Mouse (Mus musculus) gastrocnemius, postnatal 36 days (tissue): Measurements from ENCODE around the gene Dab1. TPM values are rescaled to one million over a fixed set of nuclear protein-coding genes. Genes with fewer than 3 reads are reported as not detected.

Experiments used
- DNase-seq, 2 experiments: peaks; one replicate each; pipeline ENCODE4 v3.0.0; 2022
- intact Hi-C: fragments of 180-260 bp; cut with DNase I; formaldehyde crosslinking; loops from one replicate; pipeline ENCODE4 v1.15.1; 2025
- total RNA-seq, 2 experiments: library from RNA; stranded (reverse); gene quantifications; 2 replicates each; pipeline ENCODE4 v1.2.3; 2021

Gene Dab1
- total RNA-seq, 2 experiments from 2014 or later: 0.05 TPM; not detected in 1

GRCm38 (mm10) chr4:104550581-104551205, 931.5 kb downstream of the Dab1 start:
- intact Hi-C loops: no loop called here
- DNase-seq: no peak

GRCm38 (mm10) chr4:104551390-104552070, 932.4 kb downstream of the Dab1 start:
- intact Hi-C loops: no loop called here
- DNase-seq: no peak

GRCm38 (mm10) chr4:104555408-104555807, 936.2 kb downstream of the Dab1 start:
- intact Hi-C loops: no loop called here

GRCm38 (mm10) chr4:104563512-104563911, 944.4 kb downstream of the Dab1 start:
- intact Hi-C loops: no loop called here
- DNase-seq: no peak

More at GRCm38 (mm10) chr4:104555408-104555807, 936.2 kb downstream of the Dab1 start:
- no peak for DNase-seq

GRCm38 (mm10) chr4:104570523-104570922, 951.4 kb downstream of the Dab1 start:
- intact Hi-C loops: no loop called here
- no peak for DNase-seq

- no peak for DNase-seq
- intact Hi-C loops: no loop called here
Measured at GRCm38 (mm10) chr4:104572440-104572839, 953.3 kb downstream of the Dab1 start.

GRCm38 (mm10) chr4:104573419-104573818, 954.3 kb downstream of the Dab1 start:
- intact Hi-C loops: no loop called here
- no peak for DNase-seq

- intact Hi-C loops: no loop called here
- DNase-seq: no peak
Measured at GRCm38 (mm10) chr4:104578370-104578769, 959.2 kb downstream of the Dab1 start.

- intact Hi-C loops: no loop called here
- DNase-seq: no peak
Measured at GRCm38 (mm10) chr4:104579946-104580544, 960.9 kb downstream of the Dab1 start.

- intact Hi-C loops: no loop called here
- DNase-seq: no peak
Measured at GRCm38 (mm10) chr4:104582726-104583125, 963.6 kb downstream of the Dab1 start.

- no peak for DNase-seq
- intact Hi-C loops: no loop called here
Measured at GRCm38 (mm10) chr4:104587826-104588225, 968.7 kb downstream of the Dab1 start.

GRCm38 (mm10) chr4:104596936-104597335, 977.8 kb downstream of the Dab1 start:
- DNase-seq: no peak
- intact Hi-C loops: no loop called here

GRCm38 (mm10) chr4:104597490-104598465, 978.6 kb downstream of the Dab1 start:
- DNase-seq: no peak
- intact Hi-C loops: no loop called here

GRCm38 (mm10) chr4:104602804-104603203, 983.6 kb downstream of the Dab1 start:
- intact Hi-C loops: no loop called here
- DNase-seq: no peak

GRCm38 (mm10) chr4:104604298-104604697, 985.1 kb downstream of the Dab1 start:
- no peak for DNase-seq
- intact Hi-C loops: no loop called here

- intact Hi-C loops: no loop called here
- DNase-seq: no peak
Measured at GRCm38 (mm10) chr4:104606881-104607280, 987.7 kb downstream of the Dab1 start.

- intact Hi-C loops: no loop called here
- DNase-seq: no peak
Measured at GRCm38 (mm10) chr4:104607636-104608035, 988.5 kb downstream of the Dab1 start.

- no peak for DNase-seq
- intact Hi-C loops: no loop called here
Measured at GRCm38 (mm10) chr4:104619452-104619851, 1000.3 kb downstream of the Dab1 start.

- DNase-seq: no peak
- intact Hi-C loops: no loop called here
Measured at GRCm38 (mm10) chr4:104625316-104625715, 1006.2 kb downstream of the Dab1 start.

GRCm38 (mm10) chr4:104628708-104629107, 1009.5 kb downstream of the Dab1 start:
- no peak for DNase-seq
- intact Hi-C loops: no loop called here

- intact Hi-C loops: no loop called here
- DNase-seq: no peak
Measured at GRCm38 (mm10) chr4:104637016-104637415, 1017.9 kb downstream of the Dab1 start.
